Mouse (Mus musculus): ENCODE results near the gene Adrm1.

- TF ChIP-seq MAX (IDR thresholded peaks at IDR 0.05) (no peak), CTCF (IDR thresholded peaks at IDR 0.05; ENCODE audit: control insufficient read depth, insufficient read depth, insufficient read length) (no peak)
Observed at GRCm38 (mm10) chr2:180135414-180135813, 35.9 kb upstream of the Adrm1 start.

Measured in C2C12 (cell line).